Mouse (Mus musculus) heart, postnatal 0 days (tissue): ENCODE data around the gene Alx3.

ENCODE experiments used
- CTCF ChIP-seq: IDR thresholded peaks from 2 replicates; pipeline ENCODE4 v1.5.1; 2016; ENCODE audit warnings: antibody characterized with exemption, control low read depth, low read depth
- EP300 ChIP-seq: IDR thresholded peaks from 2 replicates; pipeline ENCODE4 v1.6.1; 2016; ENCODE audit warnings: antibody characterized with exemption, low read depth

GRCm38 (mm10) chr3:107559183-107559582 is 35.6 kb upstream of the Alx3 start:
- TF ChIP-seq CTCF (peak; percentile 99), EP300 (no peak)
